Mouse (Mus musculus): ENCODE data around the gene Sipa1l2. TPM values are rescaled to one million over a fixed set of nuclear protein-coding genes. Genes with fewer than 3 reads are reported as not detected.

The Sipa1l2 gene
- polyA plus RNA-seq, 1 experiment from 2014 or later, result 4.7 TPM

GRCm38 (mm10) chr8:125513935-125514334 lies 55.7 kb downstream of the Sipa1l2 start:
- WGBS, result 32% methylated on average over 5 of the region's 5 CpGs
- no peak for ATAC-seq (replicated peaks; ENCODE audit: low FRiP score)

GRCm38 (mm10) chr8:125513242-125513866 lies 56.3 kb downstream of the Sipa1l2 start:
- Histone ChIP-seq H3K4me3 (ENCODE audit: low read depth, low read length) (no peak overlapping the region), H3K4me1 (replicated peaks; ENCODE audit: control insufficient read depth, insufficient read depth, low read length) (peaks cover 31% of the 10 kb centered on the region), H3K9me3 (ENCODE audit: control insufficient read depth, low read length) (no peaks in the 10 kb centered on the region), H3K9ac (ENCODE audit: low read depth, low read length) (no peak overlapping the region), H3K36me3 (ENCODE audit: control insufficient read depth, insufficient read depth, low read length) (no peaks in the 10 kb centered on the region), H3K27ac (ENCODE audit: low read depth, low read length) (no peak overlapping the region), H3K4me2 (no peak overlapping the region), H3K27me3 (replicated peaks; ENCODE audit: control insufficient read depth, insufficient read depth, low read length) (no peaks in the 10 kb centered on the region)
- 70% methylated on average over 5 of the region's 5 CpGs for WGBS
- ATAC-seq (replicated peaks; ENCODE audit: low FRiP score) (no peak), DNase-seq (ENCODE audit: low spot score) (no peak)

More at GRCm38 (mm10) chr8:125513935-125514334, 55.7 kb downstream of the Sipa1l2 start:
- Histone ChIP-seq H3K27ac (ENCODE audit: low read depth, low read length) (no peak overlapping the region), H3K27me3 (replicated peaks; ENCODE audit: control insufficient read depth, insufficient read depth, low read length) (no peaks in the 10 kb centered on the region), H3K9me3 (ENCODE audit: control insufficient read depth, low read length) (no peaks in the 10 kb centered on the region), H3K9ac (ENCODE audit: low read depth, low read length) (no peak overlapping the region), H3K4me2 (no peak overlapping the region), H3K4me3 (ENCODE audit: low read depth, low read length) (no peak overlapping the region), H3K4me1 (replicated peaks; ENCODE audit: control insufficient read depth, insufficient read depth, low read length) (peaks cover 31% of the 10 kb centered on the region), H3K36me3 (ENCODE audit: control insufficient read depth, insufficient read depth, low read length) (no peaks in the 10 kb centered on the region)
- no peak for DNase-seq (ENCODE audit: low spot score)

GRCm38 (mm10) chr8:125512561-125512960 lies 57.0 kb downstream of the Sipa1l2 start:
- H3K4me2 ChIP-seq, result no peak overlapping the region
- no peaks in the 10 kb centered on the region for H3K27me3 ChIP-seq (replicated peaks; ENCODE audit: control insufficient read depth, insufficient read depth, low read length)
- ATAC-seq (replicated peaks; ENCODE audit: low FRiP score), result no peak
- H3K36me3 ChIP-seq (ENCODE audit: control insufficient read depth, insufficient read depth, low read length), result no peaks in the 10 kb centered on the region
- WGBS, result 73% methylated on average over 1 of the region's 1 CpGs
- no peak overlapping the region for H3K9ac ChIP-seq (ENCODE audit: low read depth, low read length)
- H3K9me3 ChIP-seq (ENCODE audit: control insufficient read depth, low read length), result no peaks in the 10 kb centered on the region
- H3K4me1 ChIP-seq (replicated peaks; ENCODE audit: control insufficient read depth, insufficient read depth, low read length), result peaks cover 25% of the 10 kb centered on the region
- no peak for DNase-seq (ENCODE audit: low spot score)
- no peak overlapping the region for H3K4me3 ChIP-seq (ENCODE audit: low read depth, low read length)
- no peak overlapping the region for H3K27ac ChIP-seq (ENCODE audit: low read depth, low read length)

GRCm38 (mm10) chr8:125510861-125511668 lies 58.5 kb downstream of the Sipa1l2 start:
- Histone ChIP-seq H3K4me1 (replicated peaks; ENCODE audit: control insufficient read depth, insufficient read depth, low read length) (peaks cover 16% of the 10 kb centered on the region), H3K27me3 (replicated peaks; ENCODE audit: control insufficient read depth, insufficient read depth, low read length) (no peaks in the 10 kb centered on the region), H3K9ac (ENCODE audit: low read depth, low read length) (no peak overlapping the region), H3K9me3 (ENCODE audit: control insufficient read depth, low read length) (no peaks in the 10 kb centered on the region), H3K36me3 (ENCODE audit: control insufficient read depth, insufficient read depth, low read length) (no peaks in the 10 kb centered on the region), H3K27ac (ENCODE audit: low read depth, low read length) (no peak overlapping the region), H3K4me2 (no peak overlapping the region), H3K4me3 (ENCODE audit: low read depth, low read length) (no peak overlapping the region)
- 65% methylated on average over 14 of the region's 14 CpGs for WGBS
- no peak for DNase-seq (ENCODE audit: low spot score)
- ATAC-seq (replicated peaks; ENCODE audit: low FRiP score), result no peak

GRCm38 (mm10) chr8:125509776-125510175 lies 59.8 kb downstream of the Sipa1l2 start:
- no peaks in the 10 kb centered on the region for H3K9me3 ChIP-seq (ENCODE audit: control insufficient read depth, low read length)
- H3K9ac ChIP-seq (ENCODE audit: low read depth, low read length), result no peak overlapping the region
- H3K27ac ChIP-seq (ENCODE audit: low read depth, low read length), result no peak overlapping the region
- no peak for ATAC-seq (replicated peaks; ENCODE audit: low FRiP score)
- no peak for DNase-seq (ENCODE audit: low spot score)
- no peak overlapping the region for H3K4me2 ChIP-seq
- 0 out of 2 replicates have a peak, but pooled peaks cover 14% of the 10 kb centered on the region for H3K4me1 ChIP-seq (replicated peaks; ENCODE audit: control insufficient read depth, insufficient read depth, low read length)
- no peak overlapping the region for H3K4me3 ChIP-seq (ENCODE audit: low read depth, low read length)
- no peaks in the 10 kb centered on the region for H3K27me3 ChIP-seq (replicated peaks; ENCODE audit: control insufficient read depth, insufficient read depth, low read length)
- 59% methylated on average over 4 of the region's 4 CpGs for WGBS
- no peaks in the 10 kb centered on the region for H3K36me3 ChIP-seq (ENCODE audit: control insufficient read depth, insufficient read depth, low read length)

- Histone ChIP-seq H3K4me1 (replicated peaks; ENCODE audit: control insufficient read depth, insufficient read depth, low read length) (0 out of 2 replicates have a peak, but pooled peaks cover 14% of the 10 kb centered on the region), H3K9me3 (ENCODE audit: control insufficient read depth, low read length) (no peaks in the 10 kb centered on the region), H3K27ac (ENCODE audit: low read depth, low read length) (no peak overlapping the region), H3K4me3 (ENCODE audit: low read depth, low read length) (no peak overlapping the region), H3K9ac (ENCODE audit: low read depth, low read length) (no peak overlapping the region), H3K4me2 (no peak overlapping the region), H3K36me3 (ENCODE audit: control insufficient read depth, insufficient read depth, low read length) (no peaks in the 10 kb centered on the region), H3K27me3 (replicated peaks; ENCODE audit: control insufficient read depth, insufficient read depth, low read length) (no peaks in the 10 kb centered on the region)
- DNase-seq (ENCODE audit: low spot score) (no peak), ATAC-seq (replicated peaks; ENCODE audit: low FRiP score) (no peak)
- WGBS, result 86% methylated on average over 6 of the region's 6 CpGs
Observed at GRCm38 (mm10) chr8:125509175-125509574, 60.4 kb downstream of the Sipa1l2 start.

GRCm38 (mm10) chr8:125507291-125507690 lies 62.3 kb downstream of the Sipa1l2 start:
- no peak overlapping the region for H3K27ac ChIP-seq (ENCODE audit: low read depth, low read length)
- no peaks in the 10 kb centered on the region for H3K27me3 ChIP-seq (replicated peaks; ENCODE audit: control insufficient read depth, insufficient read depth, low read length)
- H3K4me1 ChIP-seq (replicated peaks; ENCODE audit: control insufficient read depth, insufficient read depth, low read length), result 0 out of 2 replicates have a peak, but pooled peaks cover 16% of the 10 kb centered on the region
- ATAC-seq (replicated peaks; ENCODE audit: low FRiP score) (no peak), DNase-seq (ENCODE audit: low spot score) (no peak)
- no peaks in the 10 kb centered on the region for H3K36me3 ChIP-seq (ENCODE audit: control insufficient read depth, insufficient read depth, low read length)
- H3K4me2 ChIP-seq, result no peak overlapping the region
- 79% methylated on average over 8 of the region's 8 CpGs for WGBS
- no peaks in the 10 kb centered on the region for H3K9me3 ChIP-seq (ENCODE audit: control insufficient read depth, low read length)
- no peak overlapping the region for H3K4me3 ChIP-seq (ENCODE audit: low read depth, low read length)
- no peak overlapping the region for H3K9ac ChIP-seq (ENCODE audit: low read depth, low read length)

- DNase-seq (ENCODE audit: low spot score), result no peak
- peak; percentile 49; the same call in 1 of the 2 replicates for ATAC-seq (replicated peaks; ENCODE audit: low FRiP score)
- H3K4me1 ChIP-seq (replicated peaks; ENCODE audit: control insufficient read depth, insufficient read depth, low read length), result 0 out of 2 replicates have a peak, but pooled peaks cover 16% of the 10 kb centered on the region
Observed at GRCm38 (mm10) chr8:125504605-125505257, 64.9 kb downstream of the Sipa1l2 start.

More at GRCm38 (mm10) chr8:125504605-125505257, 64.9 kb downstream of the Sipa1l2 start:
- no peak overlapping the region for H3K4me2 ChIP-seq
- H3K9me3 ChIP-seq (ENCODE audit: control insufficient read depth, low read length), result no peaks in the 10 kb centered on the region
- no peak overlapping the region for H3K27ac ChIP-seq (ENCODE audit: low read depth, low read length)
- H3K4me3 ChIP-seq (ENCODE audit: low read depth, low read length), result no peak overlapping the region
- no peaks in the 10 kb centered on the region for H3K27me3 ChIP-seq (replicated peaks; ENCODE audit: control insufficient read depth, insufficient read depth, low read length)
- no peak overlapping the region for H3K9ac ChIP-seq (ENCODE audit: low read depth, low read length)
- no peaks in the 10 kb centered on the region for H3K36me3 ChIP-seq (ENCODE audit: control insufficient read depth, insufficient read depth, low read length)
- 47% methylated on average over 6 of the region's 6 CpGs for WGBS

All from liver, embryonic 11.5 days (tissue).